Mouse (Mus musculus): ENCODE data around the gene Ttc21a.

Ttc21a gene

GRCm38 (mm10) chr9:119975286-119975685 lies 37.9 kb downstream of the Ttc21a start:
- no peak for DNase-seq (ENCODE audit: low read depth, low spot score)

GRCm38 (mm10) chr9:119976704-119977556 lies 39.5 kb downstream of the Ttc21a start:
- no peak for DNase-seq (ENCODE audit: low read depth, low spot score)

- DNase-seq (ENCODE audit: low read depth, low spot score), result no peak
These were observed 40.2 kb downstream of the Ttc21a start for GRCm38 (mm10) chr9:119977557-119978060.

GRCm38 (mm10) chr9:119978151-119978810 lies 40.9 kb downstream of the Ttc21a start:
- no peak for DNase-seq (ENCODE audit: low read depth, low spot score)

- no peak for DNase-seq (ENCODE audit: low read depth, low spot score)
These were observed 41.5 kb downstream of the Ttc21a start for GRCm38 (mm10) chr9:119978811-119979441.

- DNase-seq (ENCODE audit: low read depth, low spot score), result no peak
These were observed 42.3 kb downstream of the Ttc21a start for GRCm38 (mm10) chr9:119979749-119980148.

GRCm38 (mm10) chr9:119980770-119981182 lies 43.4 kb downstream of the Ttc21a start:
- DNase-seq (ENCODE audit: low read depth, low spot score), result no peak

GRCm38 (mm10) chr9:119981183-119982179 lies 44.1 kb downstream of the Ttc21a start:
- peak; percentile 58 for DNase-seq (ENCODE audit: low read depth, low spot score)

GRCm38 (mm10) chr9:119982241-119982811 lies 44.9 kb downstream of the Ttc21a start:
- peak; percentile 58 for DNase-seq (ENCODE audit: low read depth, low spot score)

GRCm38 (mm10) chr9:119982956-119983551 lies 45.6 kb downstream of the Ttc21a start:
- DNase-seq (ENCODE audit: low read depth, low spot score), result no peak

GRCm38 (mm10) chr9:119983585-119984535 lies 46.5 kb downstream of the Ttc21a start:
- peak; percentile 83 for DNase-seq (ENCODE audit: low read depth, low spot score)

- no peak for DNase-seq (ENCODE audit: low read depth, low spot score)
These were observed 47.2 kb downstream of the Ttc21a start, which contains the start of gene Csrnp1 for GRCm38 (mm10) chr9:119984536-119985011. Gene Csrnp1 (minus strand): TSS chr9:119984658.

- no peak for DNase-seq (ENCODE audit: low read depth, low spot score)
These were observed 48.6 kb downstream of the Ttc21a start for GRCm38 (mm10) chr9:119985881-119986574.

GRCm38 (mm10) chr9:119988304-119988703 lies 50.9 kb downstream of the Ttc21a start:
- no peak for DNase-seq (ENCODE audit: low read depth, low spot score)

GRCm38 (mm10) chr9:119991310-119991709 lies 53.9 kb downstream of the Ttc21a start:
- no peak for DNase-seq (ENCODE audit: low read depth, low spot score)

- no peak for DNase-seq (ENCODE audit: low read depth, low spot score)
These were observed 55.9 kb downstream of the Ttc21a start for GRCm38 (mm10) chr9:119993092-119993844.

GRCm38 (mm10) chr9:119994207-119994606 lies 56.8 kb downstream of the Ttc21a start:
- no peak for DNase-seq (ENCODE audit: low read depth, low spot score)

All from skeletal muscle tissue, adult 2 months (tissue).